Mouse (Mus musculus): Measurements from ENCODE around the gene Dock8.

DNA sequence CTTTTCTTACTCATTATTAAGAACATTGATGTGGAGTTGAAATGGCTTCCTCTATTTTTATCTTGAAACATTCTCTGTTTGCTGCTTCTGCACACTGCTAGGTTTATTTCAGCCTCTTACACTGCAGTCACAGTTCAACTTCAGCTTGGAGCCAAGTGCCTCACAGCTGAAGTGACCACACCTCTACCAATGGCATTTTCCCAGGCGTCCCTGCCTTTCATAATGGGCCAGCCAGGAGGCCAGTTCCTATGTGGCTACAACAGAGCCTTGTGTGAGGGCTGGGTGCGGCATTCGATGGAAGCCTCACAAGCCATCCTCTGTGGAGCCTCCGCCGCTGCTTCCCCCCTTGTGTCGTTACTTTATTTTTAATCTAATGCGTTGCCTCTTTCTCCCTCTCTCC lies 78.3 kb downstream of the Dock8 start:
- TF ChIP-seq CHD2 (IDR thresholded peaks at IDR 0.05; ENCODE audit: low read depth, low read length) (no peak), ZC3H11A (IDR thresholded peaks at IDR 0.05; ENCODE audit: borderline replicate concordance, low read depth, low read length) (no peak), HCFC1 (IDR thresholded peaks at IDR 0.05; ENCODE audit: borderline replicate concordance, insufficient read depth, low read length) (no peak), ZNF384 (IDR thresholded peaks at IDR 0.05; ENCODE audit: low read depth, low read length) (no peak)

All from ES-E14 (cell line).